Mouse (Mus musculus) kidney, postnatal 0 days (tissue): Measurements from ENCODE around the gene Sart1. TPM values are rescaled to one million over a fixed set of nuclear protein-coding genes. Genes with fewer than 3 reads are reported as not detected.

Experiments
- ATAC-seq: fragments of 200-750 bp; cut with Nextera tagmentation; replicated peaks from 2 replicates; pipeline ENCODE4 v1.8.0; 2017; ENCODE audit warnings: low read depth, moderate number of reproducible peaks, moderate TSS enrichment, moderate library complexity; ENCODE audit not compliant: low FRiP score
- DNase-seq: peaks from one replicate; pipeline ENCODE4 v3.0.0-alpha.2; 2016; ENCODE audit warnings: low spot score
- H3K27ac ChIP-seq: fragments of 300-500 bp; sonication (generic); 2 replicates; pipeline ENCODE4 v1.5.1; 2014; ENCODE audit warnings: mild to moderate bottlenecking
- H3K27me3 ChIP-seq: fragments of 300-500 bp; sonication (generic); 2 replicates; pipeline ENCODE4 v1.6.1; 2014; ENCODE audit warnings: low read length, mixed read lengths; ENCODE audit not compliant: insufficient read depth
- H3K36me3 ChIP-seq: fragments of 300-500 bp; sonication (generic); 2 replicates; pipeline ENCODE4 v1.6.1; 2014; ENCODE audit warnings: low read length, mixed read lengths; ENCODE audit not compliant: insufficient read depth
- H3K4me1 ChIP-seq: fragments of 300-500 bp; sonication (generic); replicated peaks from 2 replicates; pipeline ENCODE4 v1.6.1; 2014; ENCODE audit warnings: antibody characterized with exemption, low read length, mixed read lengths; ENCODE audit not compliant: insufficient read depth
- H3K4me2 ChIP-seq: fragments of 300-500 bp; sonication (generic); 2 replicates; pipeline ENCODE4 v1.6.1; 2014; ENCODE audit warnings: mild to moderate bottlenecking, low read length, moderate library complexity, mixed read lengths
- H3K4me3 ChIP-seq: fragments of 300-500 bp; sonication (generic); replicated peaks from 2 replicates; pipeline ENCODE4 v1.5.1; 2014; ENCODE audit warnings: low read depth, low read length
- H3K9ac ChIP-seq: fragments of 300-500 bp; sonication (generic); 2 replicates; pipeline ENCODE4 v1.6.1; 2014; ENCODE audit warnings: low read depth, low read length
- H3K9me3 ChIP-seq: fragments of 300-500 bp; sonication (generic); replicated peaks from 2 replicates; pipeline ENCODE4 v1.6.1; 2016; ENCODE audit warnings: low read length, inconsistent platforms, mixed read lengths
- CTCF ChIP-seq: IDR thresholded peaks from 2 replicates; pipeline ENCODE4 v1.5.1; 2016; ENCODE audit warnings: antibody characterized with exemption, low read depth, mild to moderate bottlenecking, moderate library complexity
- WGBS: fragments of 180-500 bp; shearing (Covaris S2); extraction: QIAGEN DNeasy Blood & Tissue Kit; methylation state at CpG from one replicate; pipeline ENCODE4 v1.1.7; 2014; 5-methylcytosine and 5-hydroxymethylcytosine counted together
- polyA plus RNA-seq: library from polyadenylated mRNA; unstranded; fragments of >200 nt; fragmentation: Nextera tagmentation; extraction: Ambion mirVana; gene quantifications from 2 replicates; pipeline ENCODE4 v1.2.1, GENCODE M21; 2015

The Sart1 gene
- polyA plus RNA-seq, 1 experiment from 2014 or later = 57.8 TPM

DNA sequence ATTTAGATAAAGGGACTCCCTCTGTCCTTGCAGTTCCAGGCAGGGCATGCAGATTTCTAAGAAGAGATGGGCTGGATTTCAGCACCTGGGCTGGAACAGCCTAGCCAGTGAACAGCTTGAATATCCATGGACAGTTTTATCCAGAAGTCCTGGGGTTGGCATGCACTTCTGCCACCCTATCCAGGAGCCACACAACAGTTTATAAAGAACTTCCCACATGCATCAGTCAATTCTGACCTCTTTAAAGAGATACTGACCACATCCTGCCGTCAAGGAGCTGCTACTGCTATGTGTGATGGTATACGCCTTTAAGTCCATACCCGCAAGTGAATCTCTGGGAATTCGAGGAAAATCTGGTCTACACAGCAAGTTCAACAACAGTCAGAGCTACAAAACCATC lies 40.7 kb upstream of the Sart1 start:
- H3K27ac ChIP-seq = no peak overlapping the region
- H3K36me3 ChIP-seq = 0 out of 2 replicates have a peak, but pooled peaks cover 6% of the 10 kb centered on the region
- H3K27me3 ChIP-seq = no peaks in the 10 kb centered on the region
- no peaks in the 10 kb centered on the region for H3K9me3 ChIP-seq
- no peak overlapping the region for H3K4me3 ChIP-seq
- 87% methylated on average over 4 of the region's 4 CpGs for WGBS
- H3K9ac ChIP-seq = no peak overlapping the region
- no peak overlapping the region for H3K4me2 ChIP-seq
- DNase-seq (no peak), ATAC-seq (no peak)
- peaks cover 24% of the 10 kb centered on the region for H3K4me1 ChIP-seq
- no peak for TF ChIP-seq CTCF

DNA sequence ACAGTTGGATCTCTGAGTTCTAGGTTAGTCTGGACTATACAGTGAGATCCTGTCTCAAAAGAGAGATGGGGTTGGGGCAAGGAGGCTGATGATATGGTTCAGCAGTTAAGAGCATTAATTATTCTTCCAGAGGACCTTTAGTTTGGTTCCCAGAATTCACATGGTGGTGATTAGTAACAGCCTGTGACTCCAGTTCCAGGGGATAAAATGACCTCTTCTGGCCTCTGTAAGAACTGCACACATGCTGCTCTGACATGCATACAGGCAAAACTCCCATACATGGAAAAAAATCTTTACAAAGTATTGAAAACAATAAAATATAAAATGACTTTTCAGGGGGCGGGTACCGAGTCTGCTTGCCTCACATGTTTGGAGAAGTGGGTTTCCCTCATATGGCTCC lies 39.6 kb upstream of the Sart1 start:
- Histone ChIP-seq H3K9me3 (no peaks in the 10 kb centered on the region), H3K9ac (no peak overlapping the region), H3K27ac (no peak overlapping the region), H3K4me3 (no peak overlapping the region), H3K36me3 (0 out of 2 replicates have a peak, but pooled peaks cover 6% of the 10 kb centered on the region), H3K4me2 (no peak overlapping the region), H3K4me1 (peaks cover 27% of the 10 kb centered on the region), H3K27me3 (no peaks in the 10 kb centered on the region)
- DNase-seq = peak; percentile 87
- TF ChIP-seq CTCF = peak; percentile 68
- whole genome bisulfite sequencing = 78% methylated on average over 2 of the region's 2 CpGs
- no peak for ATAC-seq

DNA sequence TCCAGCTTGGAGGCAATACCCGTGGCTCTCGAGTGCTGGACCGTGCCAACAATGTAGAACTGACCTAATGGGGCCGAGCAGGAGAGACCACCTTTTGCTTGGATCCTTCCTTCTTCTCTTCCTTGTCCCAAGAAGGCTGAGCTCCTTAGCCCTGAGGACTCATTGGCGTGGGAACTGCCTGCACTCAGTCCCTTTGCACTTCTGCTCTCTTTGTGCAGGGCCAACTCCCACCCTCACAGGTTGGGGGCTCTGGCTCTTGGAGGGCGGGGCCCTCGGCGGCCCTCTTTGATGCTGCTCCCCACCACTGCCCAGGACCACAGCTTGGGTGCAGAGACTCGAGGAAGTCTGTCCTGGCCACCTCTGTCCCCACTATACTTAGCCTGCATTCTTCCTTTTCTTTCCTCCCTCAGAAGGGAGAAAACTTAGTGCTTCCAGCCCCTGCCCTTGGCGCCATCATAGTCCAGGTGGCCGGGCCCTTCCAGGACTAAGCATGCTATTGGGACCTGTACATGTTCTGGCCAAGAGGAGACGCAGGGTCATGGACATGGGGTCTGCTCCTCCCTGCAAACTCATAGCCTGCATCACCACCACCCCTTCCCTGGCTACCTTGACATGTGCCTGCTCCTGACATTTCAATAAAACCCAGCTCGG lies 38.3 kb upstream of the Sart1 start:
- Histone ChIP-seq H3K9me3 (no peaks in the 10 kb centered on the region), H3K36me3 (peaks cover 12% of the 10 kb centered on the region; the same call in 1 of the 2 replicates), H3K4me1 (peaks cover 30% of the 10 kb centered on the region), H3K4me3 (no peak overlapping the region), H3K4me2 (peak overlapping the region; percentile 76; the same call in 1 of the 2 replicates), H3K27me3 (no peaks in the 10 kb centered on the region), H3K27ac (no peak overlapping the region), H3K9ac (no peak overlapping the region)
- WGBS = 88% methylated on average over 13 of the region's 13 CpGs
- ATAC-seq (no peak), DNase-seq (no peak)
- no peak for TF ChIP-seq CTCF

DNA sequence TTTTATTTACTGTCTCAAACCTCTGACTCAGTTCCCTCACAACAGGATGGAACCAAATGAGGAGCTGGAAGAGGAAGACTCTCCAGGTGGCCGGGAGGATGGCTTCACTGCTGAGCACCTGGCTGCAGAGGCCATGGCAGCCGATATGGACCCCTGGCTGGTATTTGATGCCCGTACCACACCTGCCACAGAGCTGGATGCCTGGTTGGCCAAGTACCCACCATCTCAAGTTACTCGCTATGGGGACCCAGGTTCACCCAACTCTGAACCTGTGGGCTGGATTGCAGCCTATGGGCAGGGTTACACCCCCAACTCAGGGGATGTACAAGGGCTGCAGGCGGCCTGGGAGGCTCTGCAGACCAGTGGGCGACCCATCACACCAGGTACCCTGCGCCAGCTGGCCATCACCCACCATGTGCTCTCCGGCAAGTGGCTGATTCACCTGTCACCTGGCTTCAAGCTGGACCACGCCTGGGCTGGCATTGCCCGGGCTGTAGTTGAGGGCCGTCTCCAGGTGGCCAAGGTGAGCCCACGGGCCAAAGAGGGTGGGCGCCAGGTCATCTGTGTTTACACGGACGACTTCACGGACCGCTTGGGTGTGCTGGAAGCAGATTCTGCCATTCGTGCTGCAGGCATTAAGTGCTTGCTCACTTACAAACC lies 37.5 kb upstream of the Sart1 start:
- ATAC-seq (no peak), DNase-seq (no peak)
- Histone ChIP-seq H3K36me3 (peaks cover 19% of the 10 kb centered on the region; the same call in 1 of the 2 replicates), H3K9me3 (no peaks in the 10 kb centered on the region), H3K9ac (peak overlapping the region; percentile 85), H3K27me3 (no peaks in the 10 kb centered on the region), H3K4me1 (peaks cover 30% of the 10 kb centered on the region), H3K27ac (peak overlapping the region; percentile 82; the same call in 1 of the 2 replicates), H3K4me3 (peak overlapping the region; percentile 67), H3K4me2 (peak overlapping the region; percentile 76)
- TF ChIP-seq CTCF = no peak
- 76% methylated on average over 18 of the region's 18 CpGs for WGBS

DNA sequence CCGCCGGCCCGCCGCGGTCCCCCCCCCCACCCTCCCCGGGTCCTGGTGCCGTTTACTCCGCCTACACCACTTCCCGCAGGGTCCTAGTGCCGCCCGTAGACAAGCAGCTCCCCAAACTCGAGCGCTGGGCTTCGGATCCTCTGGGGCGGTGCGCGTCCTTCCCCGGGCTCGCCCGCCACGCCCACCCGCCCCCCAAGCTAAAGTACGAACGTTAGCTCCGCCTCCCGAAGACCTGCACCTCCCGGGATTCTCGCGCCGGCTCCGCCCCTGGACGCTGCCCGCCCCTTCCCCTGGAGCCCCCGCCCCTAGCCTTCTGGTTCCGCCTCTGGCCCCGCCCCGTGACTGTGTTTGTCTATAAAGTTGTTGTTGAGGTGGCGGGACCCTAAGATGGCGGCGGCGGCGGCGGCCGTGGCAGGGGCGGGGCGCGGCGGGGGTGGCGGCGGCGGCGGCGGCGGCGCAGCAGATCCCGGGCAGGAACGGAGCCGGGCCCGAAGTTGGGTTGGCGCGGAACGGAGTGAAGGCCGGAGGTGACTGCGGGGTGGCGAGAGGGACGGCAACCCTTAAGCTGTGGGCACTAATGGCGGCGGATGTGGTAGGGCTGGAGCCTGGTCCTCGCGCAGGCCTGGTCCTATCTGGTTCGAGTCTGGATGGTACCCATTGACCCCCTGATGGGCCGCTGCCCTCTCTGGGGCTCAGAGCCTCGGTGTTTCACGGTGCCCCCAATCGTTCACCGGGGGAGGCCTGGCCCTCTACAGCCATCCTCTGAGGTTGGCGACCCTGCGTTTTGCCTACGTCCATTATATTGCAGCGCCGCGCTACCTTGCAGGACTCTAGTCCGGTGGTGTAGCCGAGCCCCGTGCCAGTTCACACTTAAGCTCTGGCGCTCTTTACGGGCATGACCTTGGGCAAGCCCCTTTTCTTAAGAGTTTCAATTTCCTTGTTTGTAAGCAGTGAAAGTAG lies 36.6 kb upstream of the Sart1 start, which contains the start of the genes Drap1 and AI837181:
Drap1 (minus strand) TSS at position 198 of the 960 bp plus-strand sequence.
AI837181 (plus strand) TSS at position 363 of the 960 bp plus-strand sequence.
- Histone ChIP-seq H3K36me3 (peaks cover 23% of the 10 kb centered on the region; the same call in 1 of the 2 replicates), H3K27ac (peak within 1 kb of the TSS; percentile 92), H3K9ac (peak within 1 kb of the TSS; percentile 85), H3K27me3 (no peaks in the 10 kb centered on the region), H3K4me1 (peaks cover 30% of the 10 kb centered on the region), H3K4me3 (peak within 1 kb of the TSS; percentile 67), H3K9me3 (no peaks in the 10 kb centered on the region), H3K4me2 (peak within 1 kb of the TSS; percentile 78)
- no peak for TF ChIP-seq CTCF
- peak; percentile 85 for ATAC-seq
- under 1% methylated on average over 62 of the region's 87 CpGs for WGBS
- peak; percentile 99 for DNase-seq
